8 mouse cellular contexts compared by ENCODE assay signal in the genomic region with DNA sequence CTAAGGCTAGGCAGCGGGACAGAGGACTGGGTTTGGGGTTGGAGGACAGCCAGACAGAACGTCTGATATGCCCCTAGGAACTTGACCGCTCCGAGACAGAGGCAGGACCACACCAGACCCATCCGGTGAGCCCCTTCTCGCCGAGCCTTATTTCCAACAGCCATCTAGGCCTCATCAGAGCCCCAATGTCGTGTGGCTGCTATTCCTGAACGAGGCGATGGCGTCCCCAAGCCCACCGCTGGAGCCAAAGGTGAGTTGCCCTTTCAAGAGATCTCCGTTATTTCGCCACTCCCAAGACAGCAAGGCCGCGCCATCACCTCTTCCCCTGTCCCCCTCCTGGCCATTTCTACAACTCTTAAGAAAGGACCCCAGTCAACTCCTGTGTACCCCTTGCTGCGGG. TPM values are rescaled to one million over a fixed set of nuclear protein-coding genes. Genes with fewer than 3 reads are reported as not detected.
DNase-seq lines count a peak whose midpoint lies in the region; ATAC-seq and TF ChIP-seq lines count a peak whose summit lies in the region.

No protein-coding gene starts in this region.

- peaks cover 13% of the 10 kb centered on the region for H3K4me1 ChIP-seq in lung, embryonic 16.5 days (replicated peaks; ENCODE audit: control insufficient read depth, insufficient read depth, low read length)
- peaks cover 15% of the 10 kb centered on the region for H3K4me1 ChIP-seq in embryonic facial prominence, embryonic 13.5 days
- peaks cover 16% of the 10 kb centered on the region for H3K4me1 ChIP-seq in limb, embryonic 12.5 days (replicated peaks)
- peaks cover 9% of the 10 kb centered on the region for H3K4me1 ChIP-seq in olfactory bulb, adult 2 months (ENCODE audit: control insufficient read depth, insufficient read depth, low read length)

- H3K27ac ChIP-seq in lung, embryonic 16.5 days (ENCODE audit: low read length) = no peak overlapping the region
- H3K27ac ChIP-seq in embryonic facial prominence, embryonic 13.5 days = no peak overlapping the region
- 0 out of 2 replicates have a peak overlapping the region, but pooled peaks have one; percentile 35 for H3K27ac ChIP-seq in limb, embryonic 12.5 days
- H3K27ac ChIP-seq in olfactory bulb, adult 2 months (ENCODE audit: insufficient read depth, low read depth, low read length) = no peak overlapping the region

- no peak for TF ChIP-seq CTCF in olfactory bulb, adult 2 months (IDR thresholded peaks at IDR 0.05; ENCODE audit: insufficient read depth, low read depth, low read length)

- TF ChIP-seq POLR2A in olfactory bulb, adult 2 months (IDR thresholded peaks at IDR 0.05; ENCODE audit: insufficient read depth, low read depth, low read length) = no peak

- peak overlapping the region; percentile 75 for H3K4me2 ChIP-seq in lung, embryonic 16.5 days (ENCODE audit: low read depth, low read length)
- H3K4me2 ChIP-seq in embryonic facial prominence, embryonic 13.5 days = peak overlapping the region; percentile 59
- H3K4me2 ChIP-seq in limb, embryonic 12.5 days = peak overlapping the region; percentile 62

- H3K9ac ChIP-seq in lung, embryonic 16.5 days (ENCODE audit: low read length) = peak overlapping the region; percentile 89
- peak overlapping the region; percentile 82 for H3K9ac ChIP-seq in embryonic facial prominence, embryonic 13.5 days
- peak overlapping the region; percentile 56 for H3K9ac ChIP-seq in limb, embryonic 12.5 days (replicated peaks)

- ATAC-seq in lung, embryonic 16.5 days (ENCODE audit: low read depth) = peak; percentile 19
- ATAC-seq in embryonic facial prominence, embryonic 13.5 days (ENCODE audit: insufficient number of reproducible peaks, insufficient read depth, low FRiP score, low TSS enrichment, low read depth) = peak; percentile 22; the same call in 1 of the 2 replicates
- ATAC-seq in limb, embryonic 12.5 days (ENCODE audit: insufficient number of reproducible peaks, insufficient read depth, low FRiP score, low TSS enrichment, low read depth) = peak; percentile 80

- H3K4me3 ChIP-seq in lung, embryonic 16.5 days (ENCODE audit: low read length) = peak overlapping the region; percentile 87
- peak overlapping the region; percentile 73 for H3K4me3 ChIP-seq in embryonic facial prominence, embryonic 13.5 days
- peak overlapping the region; percentile 57 for H3K4me3 ChIP-seq in limb, embryonic 12.5 days (replicated peaks)
- H3K4me3 ChIP-seq in olfactory bulb, adult 2 months (ENCODE audit: insufficient read depth, low read depth, low read length) = peak overlapping the region; percentile 59

- no peaks in the 10 kb centered on the region for H3K27me3 ChIP-seq in lung, embryonic 16.5 days (ENCODE audit: control insufficient read depth, insufficient read depth, low read depth, low read length)
- no peaks in the 10 kb centered on the region for H3K27me3 ChIP-seq in embryonic facial prominence, embryonic 13.5 days
- no peaks in the 10 kb centered on the region for H3K27me3 ChIP-seq in limb, embryonic 12.5 days

- H3K36me3 ChIP-seq in lung, embryonic 16.5 days (ENCODE audit: control insufficient read depth, insufficient read depth, low read length) = peaks cover 7% of the 10 kb centered on the region
- peaks cover 46% of the 10 kb centered on the region for H3K36me3 ChIP-seq in embryonic facial prominence, embryonic 13.5 days
- H3K36me3 ChIP-seq in limb, embryonic 12.5 days = peaks cover 46% of the 10 kb centered on the region

- DNase-seq in lung, postnatal 25 days (ENCODE audit: low spot score) = no peak
- DNase-seq in adrenal gland, adult 8-10 months = no peak
- no peak for DNase-seq in kidney, adult 9 months
- DNase-seq in gastrocnemius, postnatal 10 days = no peak

- no peaks in the 10 kb centered on the region for H3K9me3 ChIP-seq in lung, embryonic 16.5 days (ENCODE audit: control insufficient read depth, low read length)
- no peaks in the 10 kb centered on the region for H3K9me3 ChIP-seq in embryonic facial prominence, embryonic 13.5 days
- 0 out of 2 replicates have a peak, but pooled peaks cover 4% of the 10 kb centered on the region for H3K9me3 ChIP-seq in limb, embryonic 12.5 days

- WGBS in lung, embryonic 16.5 days = under 1% methylated on average over 17 of the region's 17 CpGs
- under 1% methylated on average over 17 of the region's 17 CpGs for WGBS in embryonic facial prominence, embryonic 13.5 days
- WGBS in limb, embryonic 12.5 days = 2% methylated on average over 17 of the region's 17 CpGs
- WGBS in olfactory bulb, adult 2 months = 0% methylated on average over 17 of the region's 17 CpGs

RNA-seq across cellular contexts. Expression of gene Zfp189, which starts 0.4 kb away (rescaled TPM):
- 9.6 TPM in 2 replicates for polyA plus RNA-seq in lung, embryonic 16.5 days (2015; fragmentation: Nextera tagmentation; extraction: Ambion mirVana)
- 10.7 and 11.8 TPM in 2 replicates for polyA plus RNA-seq in embryonic facial prominence, embryonic 13.5 days (2015; fragmentation: Nextera tagmentation; extraction: Ambion mirVana)
- polyA plus RNA-seq in limb, embryonic 12.5 days (2016; fragmentation: Nextera tagmentation; extraction: Ambion mirVana) = 13.6 and 14.3 TPM in 2 replicates
- not detected in 2 replicates for polyA plus RNA-seq in olfactory bulb, adult 2 months (2012; ENCODE audit: insufficient read depth, insufficient read length, low replicate concordance, missing spikeins)
- 1 to 10 TPM; 6.2 to 7.7 (median 6.2) TPM for total RNA-seq in adrenal gland, adult 8-10 months (2022)
- 1 to 10 TPM; 3.4 to 3.6 TPM for total RNA-seq in gastrocnemius, postnatal 10 days (2021)

RNA-seq across cellular contexts. Expression of gene Mrpl50, which starts 0.5 kb away (rescaled TPM):
- 62.1 and 64.7 TPM in 2 replicates for polyA plus RNA-seq in lung, embryonic 16.5 days (2015; fragmentation: Nextera tagmentation; extraction: Ambion mirVana)
- polyA plus RNA-seq in embryonic facial prominence, embryonic 13.5 days (2015; fragmentation: Nextera tagmentation; extraction: Ambion mirVana) = 84.8 and 89.9 TPM in 2 replicates
- 89.3 and 92.4 TPM in 2 replicates for polyA plus RNA-seq in limb, embryonic 12.5 days (2016; fragmentation: Nextera tagmentation; extraction: Ambion mirVana)
- polyA plus RNA-seq in olfactory bulb, adult 2 months (2012; ENCODE audit: insufficient read depth, insufficient read length, low replicate concordance, missing spikeins) = not detected in 2 replicates
- 10 to 100 TPM; 37.9 to 46.9 (median 40.0) TPM for total RNA-seq in adrenal gland, adult 8-10 months (2022)
- total RNA-seq in gastrocnemius, postnatal 10 days (2021) = 10 to 100 TPM; 32.1 to 33.7 TPM

RNA-seq across cellular contexts. Expression of gene Baat, which starts 15.0 kb away (rescaled TPM):
- polyA plus RNA-seq in lung, embryonic 16.5 days (2015; fragmentation: Nextera tagmentation; extraction: Ambion mirVana) = not detected in 2 replicates
- 0.21 TPM in 1 of 2 replicates, not detected in the other for polyA plus RNA-seq in embryonic facial prominence, embryonic 13.5 days (2015; fragmentation: Nextera tagmentation; extraction: Ambion mirVana)
- polyA plus RNA-seq in limb, embryonic 12.5 days (2016; fragmentation: Nextera tagmentation; extraction: Ambion mirVana) = not detected in 2 replicates
- not detected in 2 replicates for polyA plus RNA-seq in olfactory bulb, adult 2 months (2012; ENCODE audit: insufficient read depth, insufficient read length, low replicate concordance, missing spikeins)
- under 1 TPM in 2 of 4 experiments, not detected in 2; 0.12 to 0.21 TPM for total RNA-seq in adrenal gland, adult 8-10 months (2022)
- under 1 TPM in 1 of 2 experiments, not detected in 1; 0.12 TPM for total RNA-seq in gastrocnemius, postnatal 10 days (2021)

RNA-seq across cellular contexts. Expression of gene Aldob, which starts 28.0 kb away (rescaled TPM):
- polyA plus RNA-seq in lung, embryonic 16.5 days (2015; fragmentation: Nextera tagmentation; extraction: Ambion mirVana) = 0.53 and 6.3 TPM in 2 replicates
- 5.4 TPM in 1 of 2 replicates, not detected in the other for polyA plus RNA-seq in embryonic facial prominence, embryonic 13.5 days (2015; fragmentation: Nextera tagmentation; extraction: Ambion mirVana)
- polyA plus RNA-seq in limb, embryonic 12.5 days (2016; fragmentation: Nextera tagmentation; extraction: Ambion mirVana) = 0.10 TPM in 1 of 2 replicates, not detected in the other
- not detected in 2 replicates for polyA plus RNA-seq in olfactory bulb, adult 2 months (2012; ENCODE audit: insufficient read depth, insufficient read length, low replicate concordance, missing spikeins)
- 1 to 10 TPM in 1 of 4 experiments, under 1 TPM in 3; 0.15 to 1.3 (median 0.56) TPM for total RNA-seq in adrenal gland, adult 8-10 months (2022)
- 1 to 10 TPM in 1 of 2 experiments, under 1 TPM in 1; 0.35 to 1.8 TPM for total RNA-seq in gastrocnemius, postnatal 10 days (2021)

RNA-seq across cellular contexts. Expression of gene Acnat1, which starts 47.6 kb away (rescaled TPM):
- 0.49 and 0.58 TPM in 2 replicates for polyA plus RNA-seq in lung, embryonic 16.5 days (2015; fragmentation: Nextera tagmentation; extraction: Ambion mirVana)
- polyA plus RNA-seq in embryonic facial prominence, embryonic 13.5 days (2015; fragmentation: Nextera tagmentation; extraction: Ambion mirVana) = 0.18 TPM in 1 of 2 replicates, not detected in the other
- not detected in 2 replicates for polyA plus RNA-seq in limb, embryonic 12.5 days (2016; fragmentation: Nextera tagmentation; extraction: Ambion mirVana)
- not detected in 2 replicates for polyA plus RNA-seq in olfactory bulb, adult 2 months (2012; ENCODE audit: insufficient read depth, insufficient read length, low replicate concordance, missing spikeins)
- 1 to 10 TPM; 1.5 to 2.5 (median 2.2) TPM for total RNA-seq in adrenal gland, adult 8-10 months (2022)
- total RNA-seq in gastrocnemius, postnatal 10 days (2021) = not detected

Comparison
In these comparisons a context has a peak if more than half of its experiments do, and no peak if none do; other contexts are left out.
1. ATAC-seq: peak in every context shown above with its lines; median percentile 80 in limb, embryonic 12.5 days; 22 in embryonic facial prominence, embryonic 13.5 days; 19 in lung, embryonic 16.5 days.
2. RNA of gene Mrpl50, which starts 0.5 kb away (polyA plus RNA-seq): 89.3 to 92.4 TPM in limb, embryonic 12.5 days, 84.8 to 89.9 TPM in embryonic facial prominence, embryonic 13.5 days and 62.1 to 64.7 TPM in lung, embryonic 16.5 days; not detected in olfactory bulb, adult 2 months; every median in the first group is over 10 times any median in the second.
3. Peak in every context shown above with its lines, with median percentiles within 50 percentile points of each other: H3K4me2 ChIP-seq, H3K4me3 ChIP-seq and H3K9ac ChIP-seq.